9 mouse cellular contexts compared by ENCODE assay signal in genomic region chr9:109907300-109907699, GRCm38 (mm10). TPM values are rescaled to one million over a fixed set of nuclear protein-coding genes. Genes with fewer than 3 reads are reported as not detected.
DNase-seq lines count a peak whose midpoint lies in the region; ATAC-seq and TF ChIP-seq lines count a peak whose summit lies in the region.
"Had no signal": no experiment of that assay in that cellular context is flagged by ENCODE, and none has a peak within 500 bp of the region (broad histone marks: within the 10 kb centered on the region; RNA-seq: fewer than 3 reads in every experiment).

No protein-coding gene starts in this region.

- POLR2A ChIA-PET in Patski (lab: Charles Lee), result no interaction called here

- H3K4me1 ChIP-seq in heart, embryonic 12.5 days (replicated peaks), result peaks cover 6% of the 10 kb centered on the region
- H3K4me1 ChIP-seq: hindbrain, embryonic 15.5 days had no signal

- TF ChIP-seq CTCF in Patski (IDR thresholded peaks at IDR 0.05), result no peak

- DNase-seq in 3T3-L1 (ENCODE audit: low read depth, low spot score) (peak; percentile 83), Patski (ENCODE audit: low read depth, low spot score) (peak; percentile 64)
- peak; percentile 65 to 77 for DNase-seq in kidney, postnatal 4 days
- no peak for DNase-seq in T-cell, adult 2 months (ENCODE audit: low spot score)
- DNase-seq in natural killer cell, adult 2 months (ENCODE audit: low spot score in 2 of 2), result no peak
- DNase-seq: liver, embryonic 13.5 days had no signal

- H3K9me3 ChIP-seq in heart, embryonic 12.5 days (replicated peaks), result no peaks in the 10 kb centered on the region
- H3K9me3 ChIP-seq: hindbrain, embryonic 15.5 days; liver, embryonic 13.5 days had no signal

- H3K9ac ChIP-seq in heart, embryonic 12.5 days, result no peak overlapping the region
- H3K9ac ChIP-seq: hindbrain, embryonic 15.5 days; liver, embryonic 13.5 days had no signal

- no peaks in the 10 kb centered on the region for H3K36me3 ChIP-seq in heart, embryonic 12.5 days
- H3K36me3 ChIP-seq: hindbrain, embryonic 15.5 days; liver, embryonic 13.5 days had no signal

- in situ Hi-C loops in Patski (cut with MboI; ENCODE audit: low pct_unique_long_range_greater_than_20kb), result no loop called here

- no peak overlapping the region for H3K4me2 ChIP-seq in heart, embryonic 12.5 days
- H3K4me2 ChIP-seq: hindbrain, embryonic 15.5 days; liver, embryonic 13.5 days had no signal

- no peak overlapping the region for H3K4me3 ChIP-seq in heart, embryonic 12.5 days
- H3K4me3 ChIP-seq: hindbrain, embryonic 15.5 days; liver, embryonic 13.5 days had no signal

- H3K27me3 ChIP-seq in Patski, result no peaks in the 10 kb centered on the region
- H3K27me3 ChIP-seq in heart, embryonic 12.5 days (replicated peaks), result no peaks in the 10 kb centered on the region
- H3K27me3 ChIP-seq: hindbrain, embryonic 15.5 days; liver, embryonic 13.5 days had no signal

- 42% methylated on average over 8 of the region's 8 CpGs for WGBS in heart, embryonic 12.5 days

- peak; percentile 81 for ATAC-seq in Patski
- ATAC-seq in heart, embryonic 12.5 days (ENCODE audit: insufficient number of reproducible peaks, low FRiP score), result no peak; the same call in 1 of the 2 replicates
- ATAC-seq in erythroid progenitor cell, adult 5-6 weeks (replicated peaks; ENCODE audit: low FRiP score, poor library complexity, severe bottlenecking), result no peak

- CTCF ChIA-PET in Patski (lab: Charles Lee), result interaction anchor here (1.2 to 1.4 kb wide), 3 partner anchors 9 to 82 kb away, joined by 4 to 5 read pairs (median 4); no protein-coding TSS in a partner anchor

- 0 out of 2 replicates have a peak overlapping the region, but pooled peaks have one; percentile 45 for H3K27ac ChIP-seq in heart, embryonic 12.5 days (ENCODE audit: poor library complexity, severe bottlenecking)
- H3K27ac ChIP-seq: hindbrain, embryonic 15.5 days; liver, embryonic 13.5 days had no signal

RNA-seq across cellular contexts. Expression of gene Map4, which starts 24.0 kb away (rescaled TPM):
- 143 TPM for polyA plus RNA-seq in Patski (2021)
- 118 and 122 TPM in 2 replicates for polyA plus RNA-seq in heart, embryonic 12.5 days (2016; fragmentation: Nextera tagmentation; extraction: Ambion mirVana)
- total RNA-seq in erythroid progenitor cell, adult 5-6 weeks (2015; ENCODE audit: low replicate concordance), result 9.4 and 31.0 TPM in 2 replicates
- total RNA-seq in erythroid progenitor cell, adult 5-6 weeks (2017; ENCODE audit: low replicate concordance), result 4.1 and 5.6 TPM in 2 replicates

RNA-seq across cellular contexts. Expression of gene Cdc25a, which starts 31.9 kb away (rescaled TPM):
- 16.3 TPM for polyA plus RNA-seq in Patski (2021)
- polyA plus RNA-seq in heart, embryonic 12.5 days (2016; fragmentation: Nextera tagmentation; extraction: Ambion mirVana), result 27.6 and 28.6 TPM in 2 replicates
- total RNA-seq in erythroid progenitor cell, adult 5-6 weeks (2015; ENCODE audit: low replicate concordance), result 12.2 and 19.1 TPM in 2 replicates
- total RNA-seq in erythroid progenitor cell, adult 5-6 weeks (2017; ENCODE audit: low replicate concordance), result 39.5 and 40.3 TPM in 2 replicates

RNA-seq across cellular contexts. Expression of gene Camp, which starts 57.9 kb away (rescaled TPM):
- polyA plus RNA-seq in Patski (2021), result not detected
- 0.35 and 1.1 TPM in 2 replicates for polyA plus RNA-seq in heart, embryonic 12.5 days (2016; fragmentation: Nextera tagmentation; extraction: Ambion mirVana)
- total RNA-seq in erythroid progenitor cell, adult 5-6 weeks (2015; ENCODE audit: low replicate concordance), result 769 and 967 TPM in 2 replicates
- 327 and 371 TPM in 2 replicates for total RNA-seq in erythroid progenitor cell, adult 5-6 weeks (2017; ENCODE audit: low replicate concordance)

Comparison
In these comparisons a context has a peak if more than half of its experiments do, and no peak if none do; other contexts are left out.
1. DNase-seq: peak in 3T3-L1 (single experiment), Patski (single experiment) and kidney, postnatal 4 days (2 of 2); none in T-cell, adult 2 months (single experiment) and natural killer cell, adult 2 months (0 of 2).